In genomic region chr16:23095581-23095980, GRCm38 (mm10) we compare ENCODE assay signal across 23 mouse cellular contexts. TPM values are rescaled to one million over a fixed set of nuclear protein-coding genes. Genes with fewer than 3 reads are reported as not detected.
"Had no signal": no experiment of that assay in that cellular context is flagged by ENCODE, and none has a peak within 500 bp of the region (broad histone marks: within the 10 kb centered on the region; RNA-seq: fewer than 3 reads in every experiment).

No protein-coding gene starts in this region.

RNA-seq across cellular contexts. Expression of gene Kng1, which starts 37.9 kb away (rescaled TPM):
- total RNA-seq: common myeloid progenitor, adult 5-6 weeks; forebrain, postnatal 0 days; gastrocnemius, adult 2 months; gastrocnemius, postnatal 14 days; gastrocnemius, postnatal 25 days; granulocyte monocyte progenitor cell, adult 5-6 weeks; heart, adult 18-20 months; heart, adult 2 months; heart, adult 8-10 months had no signal
- polyA plus RNA-seq: cortical plate, adult 2 months; embryonic facial prominence, embryonic 10.5 days; embryonic facial prominence, embryonic 11.5 days; embryonic facial prominence, embryonic 12.5 days; embryonic facial prominence, embryonic 13.5 days; forebrain, embryonic 10.5 days; forebrain, embryonic 11.5 days; forebrain, embryonic 12.5 days; forebrain, embryonic 13.5 days; forebrain, embryonic 14.5 days; forebrain, embryonic 15.5 days; forebrain, embryonic 16.5 days; forebrain, postnatal 0 days; frontal cortex, adult 2 months; heart, adult 2 months had no signal

RNA-seq across cellular contexts. Expression of gene Adipoq, which starts 50.8 kb away (rescaled TPM):
- total RNA-seq: common myeloid progenitor, adult 5-6 weeks had no signal
- polyA plus RNA-seq: embryonic facial prominence, embryonic 10.5 days; embryonic facial prominence, embryonic 11.5 days; embryonic facial prominence, embryonic 12.5 days; embryonic facial prominence, embryonic 13.5 days; erythroblast, embryonic 14.5 days; forebrain, embryonic 10.5 days; forebrain, embryonic 11.5 days; forebrain, embryonic 12.5 days; forebrain, embryonic 13.5 days; forebrain, embryonic 14.5 days; forebrain, embryonic 15.5 days; forebrain, embryonic 16.5 days; forebrain, postnatal 0 days had no signal
